Mouse (Mus musculus): Measurements from ENCODE around the gene Crb3. TPM values are rescaled to one million over a fixed set of nuclear protein-coding genes. Genes with fewer than 3 reads are reported as not detected.
"Not testable (repeated sequence)": the region's sequence is repeated elsewhere in the genome, so short reads cannot be mapped to it uniquely, and the experiment has no call there.

Crb3 gene
- polyA plus RNA-seq, 1 experiment from 2014 or later: 2.5 TPM

DNA sequence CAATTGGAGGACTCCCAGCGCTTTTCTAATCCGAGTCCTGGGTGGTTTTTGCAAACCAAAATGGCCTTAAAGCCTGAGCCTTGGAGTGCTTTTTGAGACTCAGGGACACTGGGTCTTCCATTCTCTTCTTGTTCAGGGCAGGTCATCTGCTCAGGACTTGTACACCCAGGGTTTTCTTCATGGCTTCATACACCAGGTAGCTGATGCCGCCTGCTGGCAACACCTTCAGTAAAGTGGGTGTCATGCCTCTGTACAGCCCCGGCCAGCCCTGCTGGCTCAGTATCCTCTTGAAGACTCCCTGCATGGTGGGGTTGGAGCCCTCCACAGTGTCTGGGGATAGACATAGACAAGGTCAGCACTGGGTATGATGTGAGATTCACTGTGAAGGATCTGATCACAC, 26.1 kb upstream of the Crb3 start:
- no peak overlapping the region for H3K27ac ChIP-seq (replicated peaks)
- no peak overlapping the region for H3K9ac ChIP-seq
- peaks cover 12% of the 10 kb centered on the region for H3K36me3 ChIP-seq
- H3K9me3 ChIP-seq: no peaks in the 10 kb centered on the region
- peak overlapping the region; percentile 73; the same call in 1 of the 2 replicates for H3K4me2 ChIP-seq
- H3K27me3 ChIP-seq (replicated peaks): peaks cover 15% of the 10 kb centered on the region
- WGBS: 85% methylated on average over 4 of the region's 4 CpGs
- no peak for ATAC-seq (ENCODE audit: extremely low read depth, insufficient number of reproducible peaks, low FRiP score, low TSS enrichment)
- peaks cover 23% of the 10 kb centered on the region for H3K4me1 ChIP-seq
- no peak overlapping the region; the same call in 1 of the 2 replicates for H3K4me3 ChIP-seq

GRCm38 (mm10) chr17:57038978-57039377, 19.9 kb upstream of the Crb3 start:
- Histone ChIP-seq H3K27me3 (replicated peaks) (peaks cover 42% of the 10 kb centered on the region), H3K36me3 (no peaks in the 10 kb centered on the region), H3K4me3 (0 out of 2 replicates have a peak overlapping the region, but pooled peaks have one; percentile 9), H3K4me2 (no peak overlapping the region), H3K27ac (replicated peaks) (no peak overlapping the region), H3K4me1 (peaks cover 7% of the 10 kb centered on the region), H3K9ac (no peak overlapping the region), H3K9me3 (no peaks in the 10 kb centered on the region)
- no peak for ATAC-seq (ENCODE audit: extremely low read depth, insufficient number of reproducible peaks, low FRiP score, low TSS enrichment)
- 36% methylated on average over 8 of the region's 8 CpGs for WGBS

DNA sequence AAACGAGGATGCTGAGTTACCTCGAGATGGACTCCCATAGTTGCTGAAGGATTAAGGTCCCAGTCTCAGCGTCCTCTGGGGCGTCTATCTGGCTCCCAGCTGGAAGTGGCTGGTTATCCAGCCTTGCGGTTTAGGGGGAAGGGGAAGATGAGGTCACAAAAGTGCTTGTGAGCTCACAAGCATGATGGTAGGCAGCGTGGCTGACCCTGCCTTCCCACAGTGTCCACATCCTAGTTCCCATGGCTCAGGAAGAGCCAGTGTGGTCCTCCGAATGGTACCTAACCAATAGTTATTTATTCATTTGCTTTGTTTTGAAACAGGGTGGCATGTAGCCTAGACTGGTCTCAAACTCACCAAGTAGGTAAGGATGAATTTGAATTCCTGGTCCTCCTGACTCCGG, 17.4 kb upstream of the Crb3 start, which contains the start of gene Slc25a41:
Slc25a41 (minus strand) TSS at position 101 of the 400 bp plus-strand sequence.
- Histone ChIP-seq H3K4me2 (no peak within 1 kb of the TSS), H3K27me3 (replicated peaks) (peaks cover 40% of the 10 kb centered on the region), H3K9ac (no peak within 1 kb of the TSS), H3K27ac (replicated peaks) (no peak within 1 kb of the TSS), H3K36me3 (peaks cover 17% of the 10 kb centered on the region), H3K9me3 (no peaks in the 10 kb centered on the region), H3K4me1 (peaks cover 7% of the 10 kb centered on the region), H3K4me3 (no peak within 1 kb of the TSS)
- WGBS: 64% methylated on average over 8 of the region's 8 CpGs
- ATAC-seq (ENCODE audit: extremely low read depth, insufficient number of reproducible peaks, low FRiP score, low TSS enrichment): no peak

DNA sequence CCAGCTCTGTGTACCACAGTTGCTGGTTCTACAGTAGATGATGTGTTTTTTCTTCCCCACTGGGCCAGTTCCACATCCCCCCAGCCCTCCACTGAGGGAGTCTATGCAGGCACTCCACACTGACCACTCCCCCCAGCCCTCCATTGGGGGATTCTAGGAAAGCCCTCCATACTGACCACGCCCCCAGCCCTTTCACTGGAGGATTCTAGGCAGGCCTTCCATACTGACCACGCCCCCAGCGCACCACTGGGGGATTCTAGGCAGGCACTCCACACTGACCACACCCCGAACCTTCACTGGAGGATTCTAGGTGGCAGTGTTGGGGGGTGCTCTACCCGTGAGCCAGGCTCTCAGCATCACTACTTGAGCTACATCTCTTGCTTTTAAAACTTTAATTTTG, 11.5 kb upstream of the Crb3 start:
- Histone ChIP-seq H3K9me3 (no peaks in the 10 kb centered on the region), H3K4me3 (no peak overlapping the region), H3K27ac (replicated peaks) (no peak overlapping the region), H3K4me2 (no peak overlapping the region), H3K27me3 (replicated peaks) (no peaks in the 10 kb centered on the region), H3K9ac (no peak overlapping the region), H3K4me1 (peaks cover 6% of the 10 kb centered on the region), H3K36me3 (peaks cover 56% of the 10 kb centered on the region)
- ATAC-seq (ENCODE audit: extremely low read depth, insufficient number of reproducible peaks, low FRiP score, low TSS enrichment): no peak
- WGBS: 25% methylated on average over 5 of the region's 5 CpGs

DNA sequence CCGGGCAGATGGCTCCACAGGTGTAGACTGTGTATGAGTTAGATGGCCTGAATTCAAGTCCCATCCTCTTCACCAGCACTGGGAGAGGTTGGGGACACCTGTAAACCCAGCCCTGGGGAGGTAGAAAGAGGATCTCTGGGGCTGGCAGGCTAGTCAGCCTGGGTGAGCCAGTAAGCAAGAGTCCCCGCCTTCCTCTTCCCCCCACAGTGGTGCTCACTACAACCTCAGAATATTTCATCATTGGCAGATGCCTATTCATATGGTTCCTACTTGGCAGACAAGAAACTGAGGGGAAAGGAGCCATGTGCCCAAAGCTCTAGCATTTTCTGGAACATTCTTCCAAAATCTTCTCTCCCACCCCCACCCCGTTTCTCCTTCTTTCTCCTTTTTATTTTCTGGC, 10.1 kb upstream of the Crb3 start:
- WGBS: 91% methylated on average over 3 of the region's 3 CpGs
- Histone ChIP-seq H3K27ac (replicated peaks) (no peak overlapping the region), H3K4me1 (no peaks in the 10 kb centered on the region), H3K4me3 (no peak overlapping the region), H3K27me3 (replicated peaks) (no peaks in the 10 kb centered on the region), H3K36me3 (peaks cover 70% of the 10 kb centered on the region), H3K9ac (no peak overlapping the region), H3K9me3 (no peaks in the 10 kb centered on the region), H3K4me2 (no peak overlapping the region)
- no peak for ATAC-seq (ENCODE audit: extremely low read depth, insufficient number of reproducible peaks, low FRiP score, low TSS enrichment)

- not testable (repeated sequence) for H3K27me3 ChIP-seq (replicated peaks); ATAC-seq (ENCODE audit: extremely low read depth, insufficient number of reproducible peaks, low FRiP score, low TSS enrichment); H3K9ac ChIP-seq; H3K4me1 ChIP-seq; H3K4me3 ChIP-seq; H3K9me3 ChIP-seq; H3K4me2 ChIP-seq; H3K27ac ChIP-seq (replicated peaks)
- WGBS: 83% methylated on average over 4 of the region's 4 CpGs
- H3K36me3 ChIP-seq: peaks cover 80% of the 10 kb centered on the region
These were observed 7.2 kb upstream of the Crb3 start for GRCm38 (mm10) chr17:57051679-57052078.

DNA sequence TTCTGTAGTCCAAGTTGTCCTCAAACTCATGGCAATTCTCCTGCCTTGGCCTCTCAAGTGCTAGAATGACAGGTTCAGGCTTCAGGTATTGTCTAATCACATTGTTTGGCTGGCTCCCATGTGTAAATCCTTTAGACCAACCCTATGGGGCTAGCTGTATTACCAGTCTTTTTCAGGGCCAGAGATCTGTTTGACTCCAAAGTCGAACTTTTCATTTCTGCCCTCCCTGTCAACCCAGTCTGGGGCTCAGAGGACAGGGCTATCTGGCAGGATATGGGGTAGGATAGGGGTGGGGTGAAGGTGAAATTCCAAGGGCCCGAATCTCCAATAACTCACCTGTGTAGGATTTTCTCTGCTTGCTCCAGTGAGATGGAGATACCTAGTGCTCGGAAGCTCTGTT, 2.7 kb upstream of the Crb3 start:
- no peak for ATAC-seq (ENCODE audit: extremely low read depth, insufficient number of reproducible peaks, low FRiP score, low TSS enrichment)
- WGBS: 77% methylated on average over 3 of the region's 3 CpGs
- H3K4me2 ChIP-seq: no peak overlapping the region
- peaks cover 60% of the 10 kb centered on the region for H3K36me3 ChIP-seq
- no peak overlapping the region for H3K27ac ChIP-seq (replicated peaks)
- peaks cover 22% of the 10 kb centered on the region for H3K4me1 ChIP-seq
- H3K27me3 ChIP-seq (replicated peaks): peaks cover 5% of the 10 kb centered on the region
- H3K9me3 ChIP-seq: no peaks in the 10 kb centered on the region
- H3K4me3 ChIP-seq: no peak overlapping the region
- no peak overlapping the region for H3K9ac ChIP-seq

- Histone ChIP-seq H3K27ac (replicated peaks) (peak within 1 kb of the TSS; percentile 67), H3K36me3 (peaks cover 27% of the 10 kb centered on the region), H3K9ac (peak within 1 kb of the TSS; percentile 90), H3K4me2 (peak within 1 kb of the TSS; percentile 74), H3K4me1 (peaks cover 33% of the 10 kb centered on the region), H3K27me3 (replicated peaks) (peaks cover 37% of the 10 kb centered on the region), H3K9me3 (no peaks in the 10 kb centered on the region), H3K4me3 (peak within 1 kb of the TSS; percentile 85)
- under 1% methylated on average over 39 of the region's 45 CpGs for WGBS
- peak; percentile 17; the same call in 1 of the 2 replicates for ATAC-seq (ENCODE audit: extremely low read depth, insufficient number of reproducible peaks, low FRiP score, low TSS enrichment)
These were observed 627 bp downstream of the Crb3 start, which contains the start of gene Slc25a23 for GRCm38 (mm10) chr17:57059486-57059977. Slc25a23 (minus strand) TSS chr17:57059863.

DNA sequence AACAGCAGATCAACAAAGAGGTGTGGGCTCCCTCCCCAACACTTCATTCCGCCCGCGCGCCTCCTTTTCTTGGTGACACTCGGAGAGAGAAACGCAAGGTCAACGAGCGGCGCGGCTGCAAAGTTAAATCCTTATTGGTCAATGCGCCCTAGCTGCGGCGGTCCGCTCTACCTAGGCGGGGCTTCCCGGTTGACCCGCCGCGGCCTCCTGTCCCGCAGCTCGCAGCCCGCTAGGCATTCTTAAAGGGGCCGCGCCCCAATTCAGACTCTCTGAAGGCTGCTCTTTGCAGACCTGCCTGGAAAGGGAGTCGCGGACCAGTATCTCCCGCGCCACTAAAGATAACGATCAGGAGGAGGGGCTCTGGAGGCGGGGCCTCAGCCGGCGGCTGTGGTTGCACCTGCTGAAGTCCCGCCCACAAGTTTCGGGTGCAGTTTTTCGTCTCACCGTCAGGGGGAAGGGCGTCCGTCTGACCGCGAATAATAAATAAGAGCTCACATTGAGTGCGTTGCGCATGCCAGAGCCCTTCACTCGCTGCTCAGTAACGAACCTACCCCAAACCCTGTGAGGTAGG, 1.4 kb downstream of the Crb3 start:
- under 1% methylated on average over 44 of the region's 44 CpGs for WGBS
- ATAC-seq (ENCODE audit: extremely low read depth, insufficient number of reproducible peaks, low FRiP score, low TSS enrichment): peak; percentile 85
- H3K27ac ChIP-seq (replicated peaks): peak overlapping the region; percentile 67

GRCm38 (mm10) chr17:57061069-57061468, 2.2 kb downstream of the Crb3 start:
- no peak for ATAC-seq (ENCODE audit: extremely low read depth, insufficient number of reproducible peaks, low FRiP score, low TSS enrichment)
- no peak overlapping the region for H3K27ac ChIP-seq (replicated peaks)
- H3K4me1 ChIP-seq: peaks cover 33% of the 10 kb centered on the region
- H3K27me3 ChIP-seq (replicated peaks): peaks cover 52% of the 10 kb centered on the region
- H3K9me3 ChIP-seq: no peaks in the 10 kb centered on the region
- WGBS: 37% methylated on average over 10 of the region's 10 CpGs
- 0 out of 2 replicates have a peak overlapping the region, but pooled peaks have one; percentile 66 for H3K9ac ChIP-seq
- peak overlapping the region; percentile 74 for H3K4me2 ChIP-seq
- peaks cover 13% of the 10 kb centered on the region for H3K36me3 ChIP-seq
- peak overlapping the region; percentile 85; the same call in 1 of the 2 replicates for H3K4me3 ChIP-seq

More for the DNA sequence above, 1.4 kb downstream of the Crb3 start:
- Histone ChIP-seq H3K9me3 (no peaks in the 10 kb centered on the region), H3K27me3 (replicated peaks) (peaks cover 45% of the 10 kb centered on the region), H3K36me3 (peaks cover 20% of the 10 kb centered on the region), H3K4me3 (peak overlapping the region; percentile 85), H3K4me2 (peak overlapping the region; percentile 74), H3K9ac (peak overlapping the region; percentile 90), H3K4me1 (peaks cover 33% of the 10 kb centered on the region)

GRCm38 (mm10) chr17:57062011-57062521, 3.2 kb downstream of the Crb3 start:
- H3K4me3 ChIP-seq: peak overlapping the region; percentile 49
- H3K4me1 ChIP-seq: peaks cover 33% of the 10 kb centered on the region
- peak overlapping the region; percentile 17 for H3K9ac ChIP-seq
- no peaks in the 10 kb centered on the region for H3K9me3 ChIP-seq
- no peak for ATAC-seq (ENCODE audit: extremely low read depth, insufficient number of reproducible peaks, low FRiP score, low TSS enrichment)
- H3K27ac ChIP-seq (replicated peaks): no peak overlapping the region
- H3K27me3 ChIP-seq (replicated peaks): peaks cover 62% of the 10 kb centered on the region
- 2% methylated on average over 39 of the region's 39 CpGs for WGBS
- peak overlapping the region; percentile 75 for H3K4me2 ChIP-seq
- peaks cover 5% of the 10 kb centered on the region for H3K36me3 ChIP-seq
